Mouse (Mus musculus): ENCODE results near the gene Snd1.

- no peak for TF ChIP-seq POLR2A (IDR thresholded peaks at IDR 0.05; ENCODE audit: low read depth, low read length)
- no peak for TF ChIP-seq CTCF (conservative IDR thresholded peaks at IDR 0.05 in 1 of 2, IDR thresholded peaks at IDR 0.05 in 1 of 2; ENCODE audit: low read depth in 2 of 2, low read length in 2 of 2)
- no peak for TF ChIP-seq HCFC1 (IDR thresholded peaks at IDR 0.05; ENCODE audit: low read depth, low read length)
- TF ChIP-seq MEF2A (IDR thresholded peaks at IDR 0.05; ENCODE audit: borderline replicate concordance, low read depth, low read length), result no peak
Observed at GRCm38 (mm10) chr6:28980750-28981584, 506.0 kb downstream of the Snd1 start.
